Mouse (Mus musculus) thymus, postnatal 36 days (tissue): ENCODE results near the gene 9130230L23Rik.

ENCODE experiments used
- DNase-seq, 2 experiments: peaks; one replicate each; pipeline ENCODE4 v3.0.0; 2022; ENCODE audit warnings: mixed read lengths in 2 of 2

Gene 9130230L23Rik

GRCm38 (mm10) chr5:65954130-65955080 is 49.7 kb downstream of the 9130230L23Rik start:
- no peak for DNase-seq

- DNase-seq: peak in 1 of 2 experiments; percentile 46
Observed at GRCm38 (mm10) chr5:65951513-65951909, 52.6 kb downstream of the 9130230L23Rik start.

- peak; percentile 59 to 70 for DNase-seq
Observed at GRCm38 (mm10) chr5:65950679-65951512, 53.2 kb downstream of the 9130230L23Rik start.

- no peak for DNase-seq
Observed at GRCm38 (mm10) chr5:65950236-65950635, 53.8 kb downstream of the 9130230L23Rik start.

GRCm38 (mm10) chr5:65949822-65950221 is 54.3 kb downstream of the 9130230L23Rik start:
- no peak for DNase-seq

- no peak for DNase-seq
Observed at GRCm38 (mm10) chr5:65941145-65941544, 62.9 kb downstream of the 9130230L23Rik start.

- DNase-seq: peak; percentile 89 to 91
Observed at GRCm38 (mm10) chr5:65937998-65938715, 65.9 kb downstream of the 9130230L23Rik start.

GRCm38 (mm10) chr5:65937011-65937726 is 66.9 kb downstream of the 9130230L23Rik start:
- peak; percentile 47 to 53 for DNase-seq

- DNase-seq: peak; percentile 62 to 79
Observed at GRCm38 (mm10) chr5:65934783-65935182, 69.3 kb downstream of the 9130230L23Rik start, which contains the start of gene Chrna9. Gene Chrna9, plus strand, starts transcription at chr5:65934921.

GRCm38 (mm10) chr5:65933764-65934163 is 70.3 kb downstream of the 9130230L23Rik start:
- no peak for DNase-seq

GRCm38 (mm10) chr5:65933258-65933657 is 70.8 kb downstream of the 9130230L23Rik start:
- peak in 1 of 2 experiments; percentile 56 for DNase-seq

- peak; percentile 47 to 56 for DNase-seq
Observed at GRCm38 (mm10) chr5:65930171-65930570, 73.9 kb downstream of the 9130230L23Rik start.
